Mouse (Mus musculus): ENCODE results near the gene Pla2g10. TPM values are rescaled to one million over a fixed set of nuclear protein-coding genes. Genes with fewer than 3 reads are reported as not detected.
"Not testable (repeated sequence)": the region's sequence is repeated elsewhere in the genome, so short reads cannot be mapped to it uniquely, and the experiment has no call there.

Gene Pla2g10
- total RNA-seq, 1 experiment from 2014 or later, result not detected

GRCm38 (mm10) chr16:13732786-13733185, 2.0 kb upstream of the Pla2g10 start:
- no peak for ATAC-seq (replicated peaks; ENCODE audit: low read depth, poor library complexity, severe bottlenecking)

GRCm38 (mm10) chr16:13729428-13729827, 1.4 kb downstream of the Pla2g10 start:
- ATAC-seq (replicated peaks; ENCODE audit: low read depth, poor library complexity, severe bottlenecking), result no peak

- ATAC-seq (replicated peaks; ENCODE audit: low read depth, poor library complexity, severe bottlenecking), result no peak
These were observed 2.9 kb downstream of the Pla2g10 start for GRCm38 (mm10) chr16:13727811-13728335.

GRCm38 (mm10) chr16:13722937-13723336, 7.8 kb downstream of the Pla2g10 start:
- ATAC-seq (replicated peaks; ENCODE audit: low read depth, poor library complexity, severe bottlenecking), result no peak

- peak; percentile 65 for ATAC-seq (replicated peaks; ENCODE audit: low read depth, poor library complexity, severe bottlenecking)
These were observed 13.8 kb downstream of the Pla2g10 start for GRCm38 (mm10) chr16:13716821-13717553.

- ATAC-seq (replicated peaks; ENCODE audit: low read depth, poor library complexity, severe bottlenecking), result no peak
These were observed 15.9 kb downstream of the Pla2g10 start for GRCm38 (mm10) chr16:13714910-13715309.

- no peak for ATAC-seq (replicated peaks; ENCODE audit: low read depth, poor library complexity, severe bottlenecking)
These were observed 26.1 kb downstream of the Pla2g10 start for GRCm38 (mm10) chr16:13704676-13705075.

GRCm38 (mm10) chr16:13702184-13702583, 28.6 kb downstream of the Pla2g10 start:
- no peak for ATAC-seq (replicated peaks; ENCODE audit: low read depth, poor library complexity, severe bottlenecking)

- ATAC-seq (replicated peaks; ENCODE audit: low read depth, poor library complexity, severe bottlenecking), result no peak
These were observed 31.8 kb downstream of the Pla2g10 start for GRCm38 (mm10) chr16:13698998-13699397.

- no peak for ATAC-seq (replicated peaks; ENCODE audit: low read depth, poor library complexity, severe bottlenecking)
These were observed 52.0 kb downstream of the Pla2g10 start for GRCm38 (mm10) chr16:13678601-13679319.

- no peak for ATAC-seq (replicated peaks; ENCODE audit: low read depth, poor library complexity, severe bottlenecking)
These were observed 56.3 kb downstream of the Pla2g10 start for GRCm38 (mm10) chr16:13674511-13674910.

- no peak for ATAC-seq (replicated peaks; ENCODE audit: low read depth, poor library complexity, severe bottlenecking)
These were observed 57.7 kb downstream of the Pla2g10 start for GRCm38 (mm10) chr16:13673114-13673513.

GRCm38 (mm10) chr16:13672386-13672898, 58.3 kb downstream of the Pla2g10 start:
- ATAC-seq (replicated peaks; ENCODE audit: low read depth, poor library complexity, severe bottlenecking), result peak; percentile 64

- peak; percentile 69 for ATAC-seq (replicated peaks; ENCODE audit: low read depth, poor library complexity, severe bottlenecking)
These were observed 58.9 kb downstream of the Pla2g10 start, which contains the start of the genes Bfar and 3110001I22Rik for GRCm38 (mm10) chr16:13671685-13672385. Gene Bfar (plus strand): TSS chr16:13671858. Gene 3110001I22Rik (plus strand): TSS chr16:13671929.

- not testable (repeated sequence) for ATAC-seq (replicated peaks; ENCODE audit: low read depth, poor library complexity, severe bottlenecking)
These were observed 59.9 kb downstream of the Pla2g10 start for GRCm38 (mm10) chr16:13670896-13671295.

GRCm38 (mm10) chr16:13669282-13669681, 61.5 kb downstream of the Pla2g10 start:
- no peak for ATAC-seq (replicated peaks; ENCODE audit: low read depth, poor library complexity, severe bottlenecking)

- no peak for ATAC-seq (replicated peaks; ENCODE audit: low read depth, poor library complexity, severe bottlenecking)
These were observed 62.2 kb downstream of the Pla2g10 start for GRCm38 (mm10) chr16:13668402-13669108.

- peak; percentile 76 for ATAC-seq (replicated peaks; ENCODE audit: low read depth, poor library complexity, severe bottlenecking)
These were observed 62.9 kb downstream of the Pla2g10 start, which contains the start of gene Parn for GRCm38 (mm10) chr16:13667878-13668343. Gene Parn (minus strand): TSS chr16:13668170.
